Mouse (Mus musculus) testis, adult 2 months (tissue): ENCODE results near the gene Cygb.

Experiments used
- CTCF ChIP-seq: fragments of 200-500 bp; IDR thresholded peaks from 2 replicates; pipeline ENCODE4 v1.5.1; 2012; ENCODE audit warnings: low read depth, mild to moderate bottlenecking, inconsistent platforms, low read length, moderate library complexity; ENCODE audit not compliant: control insufficient read depth, insufficient read depth, insufficient replicate concordance
- POLR2A ChIP-seq: fragments of 200-500 bp; IDR thresholded peaks from 2 replicates; pipeline ENCODE4 v1.6.1; 2012; ENCODE audit warnings: low read depth, mild to moderate bottlenecking, inconsistent platforms, low read length, moderate library complexity; ENCODE audit not compliant: control insufficient read depth

GRCm38 (mm10) chr11:116643579-116644224 lies 10.4 kb downstream of the Cygb start:
- TF ChIP-seq POLR2A (no peak), CTCF (no peak)
